Mouse (Mus musculus) E14TG2a.4 (cell line): ENCODE data around the gene Tmem59l.

ENCODE experiments used
- CTCF ChIP-seq: conservative IDR thresholded peaks from 2 replicates; pipeline ENCODE4 v1.5.1; 2014; ENCODE audit warnings: low read length
- NANOG ChIP-seq: IDR thresholded peaks from 2 replicates; pipeline ENCODE4 v1.6.1; 2014; ENCODE audit warnings: borderline replicate concordance, low read length, mixed read lengths
- POU5F1 ChIP-seq: IDR thresholded peaks from 2 replicates; pipeline ENCODE4 v1.6.1; 2014; ENCODE audit warnings: low read length, borderline replicate concordance

GRCm38 (mm10) chr8:70488931-70489470, 1.8 kb upstream of the Tmem59l start:
- no peak for TF ChIP-seq CTCF
- no peak for TF ChIP-seq POU5F1
- no peak for TF ChIP-seq NANOG
